Mouse (Mus musculus): ENCODE results near the gene Ube2l3.
"Not testable (repeated sequence)": the region's sequence is repeated elsewhere in the genome, so short reads cannot be mapped to it uniquely, and the experiment has no call there.

Ube2l3 gene

GRCm38 (mm10) chr16:17202549-17202948 lies at the start of gene Ube2l3:
TSS of gene Ube2l3 (minus strand) at chr16:17202649.
- DNase-seq (ENCODE audit: low spot score): no peak

GRCm38 (mm10) chr16:17251539-17251938 lies 49.1 kb upstream of the Ube2l3 start:
- DNase-seq (ENCODE audit: low spot score): no peak

GRCm38 (mm10) chr16:17249135-17249534 lies 46.7 kb upstream of the Ube2l3 start:
- no peak for DNase-seq (ENCODE audit: low spot score)

- no peak for DNase-seq (ENCODE audit: low spot score)
Measured at GRCm38 (mm10) chr16:17247727-17248126, 45.3 kb upstream of the Ube2l3 start.

GRCm38 (mm10) chr16:17244996-17245395 lies 42.5 kb upstream of the Ube2l3 start:
- DNase-seq (ENCODE audit: low spot score): no peak

GRCm38 (mm10) chr16:17243731-17244130 lies 41.3 kb upstream of the Ube2l3 start:
- DNase-seq (ENCODE audit: low spot score): no peak

- DNase-seq (ENCODE audit: low spot score): no peak
Measured at GRCm38 (mm10) chr16:17239409-17239808, 37.0 kb upstream of the Ube2l3 start.

GRCm38 (mm10) chr16:17237634-17238033 lies 35.2 kb upstream of the Ube2l3 start:
- no peak for DNase-seq (ENCODE audit: low spot score)

GRCm38 (mm10) chr16:17234916-17235665 lies 32.6 kb upstream of the Ube2l3 start:
- no peak for DNase-seq (ENCODE audit: low spot score)

- DNase-seq (ENCODE audit: low spot score): no peak
Measured at GRCm38 (mm10) chr16:17234499-17234895, 32.0 kb upstream of the Ube2l3 start.

- DNase-seq (ENCODE audit: low spot score): no peak
Measured at GRCm38 (mm10) chr16:17233702-17234498, 31.5 kb upstream of the Ube2l3 start.

- DNase-seq (ENCODE audit: low spot score): peak; percentile 72
Measured at GRCm38 (mm10) chr16:17232794-17233701, 30.6 kb upstream of the Ube2l3 start, which contains the start of gene Hic2. TSS of gene Hic2 (plus strand) at chr16:17233572.

GRCm38 (mm10) chr16:17231523-17231922 lies 29.1 kb upstream of the Ube2l3 start:
- DNase-seq (ENCODE audit: low spot score): not testable (repeated sequence)

- DNase-seq (ENCODE audit: low spot score): no peak
Measured at GRCm38 (mm10) chr16:17226496-17226895, 24.0 kb upstream of the Ube2l3 start.

- no peak for DNase-seq (ENCODE audit: low spot score)
Measured at GRCm38 (mm10) chr16:17225584-17225983, 23.1 kb upstream of the Ube2l3 start.

GRCm38 (mm10) chr16:17222197-17222596 lies 19.7 kb upstream of the Ube2l3 start:
- peak; percentile 86 for DNase-seq (ENCODE audit: low spot score)

- DNase-seq (ENCODE audit: low spot score): no peak
Measured at GRCm38 (mm10) chr16:17220127-17220733, 17.8 kb upstream of the Ube2l3 start.

- no peak for DNase-seq (ENCODE audit: low spot score)
Measured at GRCm38 (mm10) chr16:17216934-17217633, 14.6 kb upstream of the Ube2l3 start.

GRCm38 (mm10) chr16:17209981-17210838 lies 7.8 kb upstream of the Ube2l3 start:
- DNase-seq (ENCODE audit: low spot score): peak; percentile 75

- peak; percentile 29 for DNase-seq (ENCODE audit: low spot score)
Measured at GRCm38 (mm10) chr16:17209404-17209960, 7.0 kb upstream of the Ube2l3 start.
